Mouse (Mus musculus): ENCODE results near the gene Dmpk. TPM values are rescaled to one million over a fixed set of nuclear protein-coding genes. Genes with fewer than 3 reads are reported as not detected.

Dmpk gene
- polyA plus RNA-seq, 1 experiment from 2014 or later = 9.4 TPM

GRCm38 (mm10) chr7:19080451-19080950 is 3.1 kb upstream of the Dmpk start:
- peaks cover 20% of the 10 kb centered on the region for H3K4me1 ChIP-seq (ENCODE audit: control insufficient read depth, insufficient read depth, low read length)
- H3K4me3 ChIP-seq (ENCODE audit: low read depth, low read length) = no peak overlapping the region
- DNase-seq (ENCODE audit: low spot score) (no peak), ATAC-seq (ENCODE audit: insufficient read depth, low FRiP score, low TSS enrichment) (no peak)
- no peak overlapping the region for H3K9ac ChIP-seq (ENCODE audit: low read length)
- no peaks in the 10 kb centered on the region for H3K9me3 ChIP-seq (ENCODE audit: control insufficient read depth, low read length)
- H3K36me3 ChIP-seq (ENCODE audit: control insufficient read depth, insufficient read depth, low read length) = peaks cover 24% of the 10 kb centered on the region
- H3K27me3 ChIP-seq (ENCODE audit: control insufficient read depth, insufficient read depth, low read length) = no peaks in the 10 kb centered on the region
- no peak overlapping the region for H3K4me2 ChIP-seq (ENCODE audit: low read depth)
- no peak overlapping the region for H3K27ac ChIP-seq (ENCODE audit: low read depth, low read length)
- WGBS = 84% methylated on average over 19 of the region's 19 CpGs

DNA sequence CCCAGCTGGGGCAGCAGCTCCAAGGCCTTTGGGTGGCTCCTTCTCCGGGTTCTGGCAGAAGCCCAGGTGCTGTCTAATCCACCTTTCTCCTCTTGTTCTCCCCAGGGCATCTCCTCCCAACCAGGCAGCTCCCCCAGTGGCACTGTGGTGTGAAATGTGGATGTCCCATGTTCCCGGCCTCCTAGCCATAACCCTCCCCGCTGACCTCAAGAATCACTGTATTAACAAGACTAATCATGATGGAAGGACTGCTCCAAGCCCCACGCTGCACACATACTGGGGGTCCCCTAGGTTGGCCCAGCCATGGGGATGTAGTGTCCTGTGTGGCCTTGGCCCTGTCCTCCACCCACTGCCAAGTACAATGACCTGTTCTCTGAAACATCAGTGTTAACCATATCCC is 1.5 kb upstream of the Dmpk start:
- Histone ChIP-seq H3K27ac (ENCODE audit: low read depth, low read length) (no peak overlapping the region), H3K4me3 (ENCODE audit: low read depth, low read length) (no peak overlapping the region), H3K4me2 (ENCODE audit: low read depth) (no peak overlapping the region), H3K9ac (ENCODE audit: low read length) (no peak overlapping the region), H3K9me3 (ENCODE audit: control insufficient read depth, low read length) (no peaks in the 10 kb centered on the region), H3K4me1 (ENCODE audit: control insufficient read depth, insufficient read depth, low read length) (peaks cover 16% of the 10 kb centered on the region), H3K36me3 (ENCODE audit: control insufficient read depth, insufficient read depth, low read length) (peaks cover 24% of the 10 kb centered on the region), H3K27me3 (ENCODE audit: control insufficient read depth, insufficient read depth, low read length) (no peaks in the 10 kb centered on the region)
- DNase-seq (ENCODE audit: low spot score) (no peak), ATAC-seq (ENCODE audit: insufficient read depth, low FRiP score, low TSS enrichment) (no peak)
- 83% methylated on average over 4 of the region's 4 CpGs for WGBS

DNA sequence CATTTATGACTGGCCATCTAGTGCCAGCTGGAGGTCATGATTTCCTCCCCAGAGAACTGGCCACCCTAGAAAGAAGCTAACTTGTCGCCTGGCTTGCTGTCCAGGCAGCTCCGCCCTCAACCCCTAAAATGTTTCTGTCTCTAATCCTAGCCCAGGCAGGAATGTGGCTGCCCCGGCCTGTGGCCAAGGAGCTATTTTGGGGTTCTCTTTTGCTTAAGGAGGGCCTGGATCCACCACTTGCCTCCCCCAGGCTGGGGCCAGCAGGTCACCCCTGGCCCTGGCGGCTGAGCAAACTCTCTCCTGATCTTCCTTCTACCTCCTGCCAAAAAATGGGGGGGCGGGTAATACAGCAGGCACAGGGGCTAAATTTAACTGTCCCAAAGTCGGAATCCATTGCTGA is 553 bp upstream of the Dmpk start:
- Histone ChIP-seq H3K4me1 (ENCODE audit: control insufficient read depth, insufficient read depth, low read length) (peaks cover 11% of the 10 kb centered on the region), H3K36me3 (ENCODE audit: control insufficient read depth, insufficient read depth, low read length) (peaks cover 24% of the 10 kb centered on the region), H3K27ac (ENCODE audit: low read depth, low read length) (no peak overlapping the region), H3K9ac (ENCODE audit: low read length) (no peak overlapping the region), H3K27me3 (ENCODE audit: control insufficient read depth, insufficient read depth, low read length) (no peaks in the 10 kb centered on the region), H3K4me3 (ENCODE audit: low read depth, low read length) (no peak overlapping the region), H3K4me2 (ENCODE audit: low read depth) (no peak overlapping the region), H3K9me3 (ENCODE audit: control insufficient read depth, low read length) (no peaks in the 10 kb centered on the region)
- WGBS = 58% methylated on average over 6 of the region's 6 CpGs
- no peak for DNase-seq (ENCODE audit: low spot score)
- ATAC-seq (ENCODE audit: insufficient read depth, low FRiP score, low TSS enrichment) = no peak

GRCm38 (mm10) chr7:19084277-19084771 is 675 bp downstream of the Dmpk start:
- ATAC-seq (ENCODE audit: insufficient read depth, low FRiP score, low TSS enrichment) (no peak), DNase-seq (ENCODE audit: low spot score) (no peak)
- H3K4me2 ChIP-seq (ENCODE audit: low read depth) = no peak overlapping the region
- H3K9me3 ChIP-seq (ENCODE audit: control insufficient read depth, low read length) = no peaks in the 10 kb centered on the region
- peaks cover 24% of the 10 kb centered on the region for H3K36me3 ChIP-seq (ENCODE audit: control insufficient read depth, insufficient read depth, low read length)
- WGBS = 73% methylated on average over 6 of the region's 6 CpGs
- no peak overlapping the region for H3K27ac ChIP-seq (ENCODE audit: low read depth, low read length)
- H3K9ac ChIP-seq (ENCODE audit: low read length) = no peak overlapping the region
- H3K4me3 ChIP-seq (ENCODE audit: low read depth, low read length) = no peak overlapping the region
- H3K27me3 ChIP-seq (ENCODE audit: control insufficient read depth, insufficient read depth, low read length) = no peaks in the 10 kb centered on the region
- peaks cover 11% of the 10 kb centered on the region for H3K4me1 ChIP-seq (ENCODE audit: control insufficient read depth, insufficient read depth, low read length)

GRCm38 (mm10) chr7:19084921-19085473 is 1.3 kb downstream of the Dmpk start:
- Histone ChIP-seq H3K4me3 (ENCODE audit: low read depth, low read length) (no peak overlapping the region), H3K9ac (ENCODE audit: low read length) (no peak overlapping the region), H3K36me3 (ENCODE audit: control insufficient read depth, insufficient read depth, low read length) (peaks cover 21% of the 10 kb centered on the region), H3K27ac (ENCODE audit: low read depth, low read length) (no peak overlapping the region), H3K4me2 (ENCODE audit: low read depth) (no peak overlapping the region), H3K27me3 (ENCODE audit: control insufficient read depth, insufficient read depth, low read length) (no peaks in the 10 kb centered on the region), H3K9me3 (ENCODE audit: control insufficient read depth, low read length) (no peaks in the 10 kb centered on the region), H3K4me1 (ENCODE audit: control insufficient read depth, insufficient read depth, low read length) (peaks cover 11% of the 10 kb centered on the region)
- ATAC-seq (ENCODE audit: insufficient read depth, low FRiP score, low TSS enrichment) = no peak
- 24% methylated on average over 8 of the region's 9 CpGs for WGBS
- DNase-seq (ENCODE audit: low spot score) = no peak

DNA sequence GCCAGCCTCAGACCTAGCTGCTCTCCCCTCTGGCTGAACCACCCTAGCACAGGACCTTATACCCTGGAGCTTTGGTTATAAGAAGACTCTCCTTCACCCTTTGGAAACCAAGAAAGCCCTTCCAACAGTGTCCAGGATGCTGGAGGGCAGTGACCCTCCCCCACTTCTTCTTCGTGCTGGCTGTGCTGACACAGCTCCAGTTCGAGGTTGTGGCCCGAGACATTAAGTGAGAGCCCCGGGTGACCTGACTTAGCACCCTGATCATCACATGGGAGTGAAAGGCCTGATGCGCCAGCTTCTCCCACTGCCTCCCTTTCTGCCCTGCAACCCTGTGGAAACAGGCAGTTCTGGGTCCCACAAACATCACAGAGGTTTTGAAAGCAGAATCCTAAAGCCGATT is 1.8 kb downstream of the Dmpk start:
- WGBS = 6% methylated on average over 6 of the region's 6 CpGs
- Histone ChIP-seq H3K9ac (ENCODE audit: low read length) (no peak overlapping the region), H3K27me3 (ENCODE audit: control insufficient read depth, insufficient read depth, low read length) (no peaks in the 10 kb centered on the region), H3K4me1 (ENCODE audit: control insufficient read depth, insufficient read depth, low read length) (peaks cover 11% of the 10 kb centered on the region), H3K4me2 (ENCODE audit: low read depth) (no peak overlapping the region; the same call in 1 of the 2 replicates), H3K4me3 (ENCODE audit: low read depth, low read length) (no peak overlapping the region), H3K9me3 (ENCODE audit: control insufficient read depth, low read length) (no peaks in the 10 kb centered on the region), H3K27ac (ENCODE audit: low read depth, low read length) (no peak overlapping the region), H3K36me3 (ENCODE audit: control insufficient read depth, insufficient read depth, low read length) (peaks cover 19% of the 10 kb centered on the region)
- DNase-seq (ENCODE audit: low spot score) = no peak
- no peak for ATAC-seq (ENCODE audit: insufficient read depth, low FRiP score, low TSS enrichment)

DNA sequence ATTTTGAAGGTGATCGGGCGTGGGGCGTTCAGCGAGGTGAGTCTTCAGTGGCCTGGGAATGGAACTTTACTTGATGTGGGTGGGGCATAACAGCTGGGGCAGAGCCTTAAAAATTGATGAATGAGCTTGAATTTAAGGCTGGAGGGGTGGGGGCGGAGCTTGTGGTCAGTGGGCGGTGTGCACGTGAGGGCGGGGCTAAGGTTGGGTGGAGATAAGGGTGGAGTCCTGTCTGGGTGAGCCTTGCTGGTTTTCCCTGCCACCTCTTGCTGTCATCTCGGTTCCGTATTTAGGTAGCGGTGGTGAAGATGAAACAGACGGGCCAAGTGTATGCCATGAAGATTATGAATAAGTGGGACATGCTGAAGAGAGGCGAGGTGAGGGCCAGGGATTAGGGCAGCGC is 2.4 kb downstream of the Dmpk start:
- no peaks in the 10 kb centered on the region for H3K9me3 ChIP-seq (ENCODE audit: control insufficient read depth, low read length)
- peaks cover 4% of the 10 kb centered on the region; the same call in 1 of the 2 replicates for H3K27me3 ChIP-seq (ENCODE audit: control insufficient read depth, insufficient read depth, low read length)
- no peak overlapping the region for H3K4me3 ChIP-seq (ENCODE audit: low read depth, low read length)
- WGBS = 9% methylated on average over 14 of the region's 14 CpGs
- DNase-seq (ENCODE audit: low spot score) (peak; percentile 58), ATAC-seq (ENCODE audit: insufficient read depth, low FRiP score, low TSS enrichment) (no peak)
- no peak overlapping the region for H3K9ac ChIP-seq (ENCODE audit: low read length)
- H3K27ac ChIP-seq (ENCODE audit: low read depth, low read length) = no peak overlapping the region
- H3K36me3 ChIP-seq (ENCODE audit: control insufficient read depth, insufficient read depth, low read length) = peaks cover 17% of the 10 kb centered on the region
- H3K4me1 ChIP-seq (ENCODE audit: control insufficient read depth, insufficient read depth, low read length) = peaks cover 11% of the 10 kb centered on the region
- H3K4me2 ChIP-seq (ENCODE audit: low read depth) = no peak overlapping the region; the same call in 1 of the 2 replicates

- Histone ChIP-seq H3K27me3 (ENCODE audit: control insufficient read depth, insufficient read depth, low read length) (peaks cover 9% of the 10 kb centered on the region), H3K4me2 (ENCODE audit: low read depth) (no peak overlapping the region), H3K27ac (ENCODE audit: low read depth, low read length) (no peak overlapping the region), H3K4me3 (ENCODE audit: low read depth, low read length) (no peak overlapping the region), H3K9me3 (ENCODE audit: control insufficient read depth, low read length) (no peaks in the 10 kb centered on the region), H3K4me1 (ENCODE audit: control insufficient read depth, insufficient read depth, low read length) (peaks cover 11% of the 10 kb centered on the region), H3K36me3 (ENCODE audit: control insufficient read depth, insufficient read depth, low read length) (peaks cover 12% of the 10 kb centered on the region), H3K9ac (ENCODE audit: low read length) (no peak overlapping the region)
- ATAC-seq (ENCODE audit: insufficient read depth, low FRiP score, low TSS enrichment) (no peak), DNase-seq (ENCODE audit: low spot score) (no peak)
- WGBS = 57% methylated on average over 18 of the region's 18 CpGs
These were observed 3.1 kb downstream of the Dmpk start for GRCm38 (mm10) chr7:19086760-19087159.

GRCm38 (mm10) chr7:19088813-19089212 is 5.2 kb downstream of the Dmpk start:
- WGBS = 49% methylated on average over 10 of the region's 10 CpGs
- Histone ChIP-seq H3K4me3 (ENCODE audit: low read depth, low read length) (no peak overlapping the region), H3K9me3 (ENCODE audit: control insufficient read depth, low read length) (no peaks in the 10 kb centered on the region), H3K9ac (ENCODE audit: low read length) (no peak overlapping the region), H3K27me3 (ENCODE audit: control insufficient read depth, insufficient read depth, low read length) (peaks cover 9% of the 10 kb centered on the region), H3K4me1 (ENCODE audit: control insufficient read depth, insufficient read depth, low read length) (peaks cover 23% of the 10 kb centered on the region), H3K4me2 (ENCODE audit: low read depth) (no peak overlapping the region), H3K36me3 (ENCODE audit: control insufficient read depth, insufficient read depth, low read length) (peaks cover 3% of the 10 kb centered on the region; the same call in 1 of the 2 replicates), H3K27ac (ENCODE audit: low read depth, low read length) (no peak overlapping the region)
- ATAC-seq (ENCODE audit: insufficient read depth, low FRiP score, low TSS enrichment) = no peak
- peak; percentile 75 for DNase-seq (ENCODE audit: low spot score)

Measured in neural tube, embryonic 11.5 days (tissue).